Mouse (Mus musculus) CH12.LX (cell line): ENCODE results near the gene Proser3. TPM values are rescaled to one million over a fixed set of nuclear protein-coding genes. Genes with fewer than 3 reads are reported as not detected.

ENCODE experiments used
- DNase-seq: peaks from one replicate; pipeline ENCODE4 v3.0.0-alpha.2; 2013; ENCODE audit errors: extremely low read depth
- H3K27ac ChIP-seq: 2 replicates; pipeline ENCODE4 v1.5.1; 2012; ENCODE audit warnings: low read depth, mild to moderate bottlenecking, control low read depth, moderate library complexity; ENCODE audit not compliant: insufficient read depth
- H3K27me3 ChIP-seq: replicated peaks from 2 replicates; pipeline ENCODE3; 2012; ENCODE audit warnings: inconsistent platforms
- H3K36me3 ChIP-seq, 2 experiments: replicated peaks in 1 of 2; 2 replicates each; pipeline versions ENCODE3 to v1.6.1; 2012; ENCODE audit warnings: inconsistent platforms in 1 of 2, low read length in 1 of 2, mild to moderate bottlenecking in 1 of 2, mixed read lengths in 1 of 2, moderate library complexity in 1 of 2; ENCODE audit not compliant: control insufficient read depth in 1 of 2, insufficient read depth in 1 of 2
- H3K4me1 ChIP-seq, 2 experiments: 2 replicates each; pipeline ENCODE4 v1.6.1; 2012; ENCODE audit warnings: inconsistent platforms in 1 of 2, moderate library complexity in 1 of 2; ENCODE audit not compliant: insufficient read depth in 2 of 2, control insufficient read depth in 1 of 2
- H3K4me2 ChIP-seq: 2 replicates; pipeline ENCODE4 v1.6.1; 2012; ENCODE audit warnings: low read depth, mild to moderate bottlenecking, control low read depth; ENCODE audit not compliant: poor library complexity, insufficient read depth, severe bottlenecking
- H3K4me3 ChIP-seq, 3 experiments: fragments of 150-350 bp in 1 of 3; sonication (generic) in 1 of 3; replicated peaks in 1 of 3; 2 replicates each; pipeline versions ENCODE3 to v1.5.1; 2011 to 2012; ENCODE audit warnings: low read depth in 2 of 3, low read length in 2 of 3, mild to moderate bottlenecking in 2 of 3, moderate library complexity in 2 of 3, control low read depth in 1 of 3, improper control_type of control experiment in 1 of 3, inconsistent platforms in 1 of 3, mixed read lengths in 1 of 3; ENCODE audit not compliant: poor library complexity in 1 of 3
- H3K79me2 ChIP-seq: replicated peaks from 2 replicates; pipeline ENCODE4 v1.6.1; 2012; ENCODE audit warnings: mild to moderate bottlenecking, moderate library complexity; ENCODE audit not compliant: control insufficient read depth, poor library complexity, insufficient read depth, severe bottlenecking; ENCODE audit errors: extremely low read depth
- H3K9ac ChIP-seq: 2 replicates; pipeline ENCODE4 v1.6.1; 2012; ENCODE audit warnings: low read depth, mild to moderate bottlenecking, control low read depth, moderate library complexity; ENCODE audit not compliant: insufficient read depth
- H3K9me3 ChIP-seq: replicated peaks from 2 replicates; pipeline ENCODE3; 2012; ENCODE audit warnings: low read length, inconsistent platforms, mixed read lengths
- CTCF ChIP-seq, 2 experiments: IDR thresholded peaks in 1 of 2; conservative IDR thresholded peaks in 1 of 2; 2 replicates each; pipeline ENCODE4 v1.5.1; 2011 to 2012; ENCODE audit warnings: low read depth in 2 of 2, low read length in 2 of 2, improper control_type of control experiment in 1 of 2, inconsistent platforms in 1 of 2, mild to moderate bottlenecking in 1 of 2, moderate library complexity in 1 of 2
- EP300 ChIP-seq: IDR thresholded peaks from 2 replicates; pipeline ENCODE4 v1.6.1; 2011; ENCODE audit warnings: low read length, improper control_type of control experiment
- HCFC1 ChIP-seq: IDR thresholded peaks from 2 replicates; pipeline ENCODE4 v1.6.1; 2012; ENCODE audit warnings: low read depth, mild to moderate bottlenecking, inconsistent platforms, low read length, improper control_type of control experiment
- MXI1 ChIP-seq: IDR thresholded peaks from 2 replicates; pipeline ENCODE4 v1.6.1; 2011; ENCODE audit warnings: mild to moderate bottlenecking, low read depth, low read length, improper control_type of control experiment
- POLR2AphosphoS2 ChIP-seq: IDR thresholded peaks from 2 replicates; pipeline ENCODE4 v1.6.1; 2011; ENCODE audit warnings: low read depth, low read length, improper control_type of control experiment
- SIN3A ChIP-seq: IDR thresholded peaks from 2 replicates; pipeline ENCODE4 v1.6.1; 2012; ENCODE audit warnings: low read length, improper control_type of control experiment, inconsistent platforms
- UBTF ChIP-seq: IDR thresholded peaks from 2 replicates; pipeline ENCODE4 v1.6.1; 2012; ENCODE audit warnings: low read depth, mild to moderate bottlenecking, inconsistent platforms, low read length, improper control_type of control experiment, moderate library complexity
- dilution Hi-C: fragments of 300-500 bp; cut with MboI; formaldehyde crosslinking; loops from 2 replicates; pipeline ENCODE4 v1.14.3; 2020; ENCODE audit warnings: low sequenced_read_pairs; ENCODE audit not compliant: extremely low pct_unique_long_range_greater_than_20kb, extremely low pct_ligation_motif_present
- in situ Hi-C: fragments of 300-500 bp; cut with MboI; formaldehyde crosslinking; loops from 3 replicates; pipeline ENCODE4 v1.14.3; 2019; ENCODE audit warnings: low sequenced_read_pairs, low pct_ligation_motif_present, low pct_unique_long_range_greater_than_20kb, mixed read lengths
- polyA plus RNA-seq: library from polyadenylated mRNA; unstranded; fragments of >175 nt; gene quantifications from 2 replicates; pipeline ENCODE4 v1.2.1, GENCODE M21; 2012; ENCODE audit warnings: low read depth; ENCODE audit not compliant: insufficient read length
- total RNA-seq, 2 experiments: library from RNA; depleted of rRNA; stranded (reverse); fragments of 300-350 nt in 1 of 2; fragments of >200 nt in 1 of 2; gene quantifications; 2 replicates each; pipeline ENCODE4 v1.2.3; 2012 to 2014

Gene Proser3
- total and polyA plus RNA-seq, 3 experiments, result 2.0 to 6.0 (median 5.9) TPM

DNA sequence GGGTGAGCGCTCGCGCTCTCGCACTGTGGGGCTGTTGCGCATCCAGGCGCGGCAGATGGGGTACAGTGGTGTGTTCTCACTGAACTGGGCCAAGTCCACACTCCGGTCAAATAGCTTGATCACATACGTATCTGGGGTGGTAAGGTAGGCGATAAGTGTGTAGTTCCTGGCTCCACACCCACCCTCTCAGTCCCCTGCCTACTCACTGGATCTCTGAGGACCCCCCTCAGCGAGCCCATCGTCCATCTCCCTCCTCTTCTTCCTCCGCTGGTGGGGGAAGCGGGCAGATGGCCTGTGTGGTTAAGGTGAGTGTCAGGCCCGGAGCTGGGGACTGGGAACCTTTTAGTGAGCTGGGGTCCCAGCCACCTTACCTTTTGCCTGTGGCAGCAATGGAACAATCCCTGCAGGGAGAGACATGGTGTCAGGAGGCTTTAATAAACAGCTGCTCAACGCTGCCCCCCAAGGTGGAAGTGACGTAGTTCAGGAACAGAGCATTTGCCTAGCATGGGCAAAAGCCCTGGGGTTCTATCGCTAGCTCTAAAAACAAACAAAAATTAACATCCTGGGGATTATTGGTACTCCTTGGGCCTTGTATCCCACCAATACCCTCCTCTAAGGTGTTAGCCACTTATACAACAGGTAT, 4.9 kb upstream of the Proser3 start:
- Histone ChIP-seq H3K4me1 (peaks cover 5 to 39% of the 10 kb centered on the region in 2 experiments; a peak in 3 of 4 replicates), H3K4me2 (no peak overlapping the region), H3K27ac (no peak overlapping the region), H3K79me2 (peaks cover 19% of the 10 kb centered on the region), H3K9ac (no peak overlapping the region), H3K9me3 (no peaks in the 10 kb centered on the region), H3K36me3 (peaks cover 32 to 48% of the 10 kb centered on the region in 2 experiments), H3K4me3 (no peak overlapping the region), H3K27me3 (no peaks in the 10 kb centered on the region)
- dilution Hi-C loops, result no loop called here
- peak in 1 of 2 experiments; percentile 46; a peak in 2 of 4 replicates for TF ChIP-seq CTCF (conservative IDR thresholded peaks at IDR 0.05 in 1 of 2, IDR thresholded peaks at IDR 0.05 in 1 of 2; ENCODE audit: low read depth in 2 of 2, low read length in 2 of 2)
- TF ChIP-seq UBTF, result no peak
- in situ Hi-C loops, result loop anchor here (5.0 kb wide), 1 partner anchor 50 kb away; no protein-coding TSS in a partner anchor
- no peak for DNase-seq

DNA sequence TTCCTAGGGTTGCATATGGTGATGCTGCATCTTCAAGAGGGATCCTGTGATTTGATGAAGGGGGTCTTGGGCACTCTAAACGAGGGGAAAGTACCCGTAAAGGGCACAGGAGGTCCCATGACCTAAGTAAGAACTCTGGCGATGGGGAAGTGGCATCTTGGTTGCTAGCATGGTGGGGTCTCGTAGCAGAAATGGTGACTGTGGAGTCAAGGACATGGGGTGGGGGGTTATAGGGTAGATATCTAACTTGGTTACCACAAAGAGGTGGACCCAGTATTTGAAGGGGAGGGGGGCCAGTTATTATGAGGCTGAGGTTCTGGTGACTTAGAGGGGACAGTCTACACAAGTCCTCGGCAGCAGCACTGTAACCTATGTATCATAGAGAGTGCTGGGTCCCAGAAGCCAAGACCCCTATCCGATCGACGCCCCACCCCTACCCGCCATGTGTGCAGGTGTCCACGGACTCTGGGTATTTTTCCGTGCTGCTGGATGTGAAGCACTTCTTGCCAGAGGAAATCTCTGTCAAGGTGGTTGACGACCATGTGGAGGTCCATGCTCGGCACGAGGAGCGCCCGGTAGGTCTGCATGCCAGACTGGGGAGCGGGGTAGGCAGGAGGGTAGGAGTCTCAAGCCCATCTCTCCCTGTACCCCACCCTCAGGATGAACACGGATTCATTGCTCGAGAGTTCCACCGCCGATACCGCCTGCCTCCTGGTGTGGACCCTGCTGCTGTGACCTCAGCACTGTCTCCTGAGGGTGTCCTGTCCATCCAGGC, 1.9 kb upstream of the Proser3 start:
- H3K79me2 ChIP-seq, result peaks cover 10% of the 10 kb centered on the region
- TF ChIP-seq EP300 (no peak), POLR2AphosphoS2 (peak; percentile 41; the same call in 1 of the 2 replicates)
- DNase-seq, result no peak
- peaks cover 5 to 37% of the 10 kb centered on the region in 2 experiments; a peak in 3 of 4 replicates for H3K4me1 ChIP-seq
- H3K4me3 ChIP-seq, result peak overlapping the region in 1 of 3 experiments; percentile 71
- in situ Hi-C loops (no loop called here), dilution Hi-C loops (no loop called here)
- peaks cover 32 to 51% of the 10 kb centered on the region in 2 experiments for H3K36me3 ChIP-seq
- H3K27me3 ChIP-seq, result no peaks in the 10 kb centered on the region
- 0 out of 2 replicates have a peak overlapping the region, but pooled peaks have one; percentile 82 for H3K4me2 ChIP-seq
- H3K9ac ChIP-seq, result peak overlapping the region; percentile 83; the same call in 1 of the 2 replicates
- no peak overlapping the region for H3K27ac ChIP-seq
- H3K9me3 ChIP-seq, result no peaks in the 10 kb centered on the region

DNA sequence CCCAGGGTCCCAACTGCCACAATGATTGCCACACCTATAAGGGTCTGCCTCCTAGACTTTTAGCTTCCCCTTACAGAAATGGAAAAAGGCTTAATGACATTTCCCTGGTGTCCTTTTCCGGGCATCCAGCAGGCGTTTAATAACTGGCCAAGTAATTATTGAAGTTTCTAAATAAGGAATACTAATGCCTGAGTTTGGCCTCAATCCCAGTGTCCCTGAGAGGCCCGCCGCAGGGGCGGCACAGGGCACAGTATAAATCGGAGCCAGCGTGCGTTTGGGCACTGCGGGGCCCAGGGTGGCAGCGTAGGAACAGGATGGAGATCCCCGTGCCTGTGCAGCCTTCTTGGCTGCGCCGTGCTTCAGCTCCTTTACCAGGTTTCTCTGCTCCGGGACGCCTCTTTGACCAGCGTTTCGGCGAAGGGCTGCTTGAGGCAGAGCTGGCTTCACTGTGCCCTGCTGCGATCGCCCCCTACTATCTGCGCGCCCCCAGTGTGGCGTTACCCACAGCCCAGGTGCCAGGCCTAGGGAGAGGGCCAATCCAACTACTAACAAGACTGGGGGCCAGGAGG, 1.0 kb upstream of the Proser3 start:
- Histone ChIP-seq H3K36me3 (peaks cover 32 to 55% of the 10 kb centered on the region in 2 experiments), H3K9ac (peak overlapping the region; percentile 83), H3K4me3 (peak overlapping the region; percentile 54 to 71 (median 70)), H3K79me2 (peaks cover 1% of the 10 kb centered on the region), H3K9me3 (no peaks in the 10 kb centered on the region), H3K27ac (peak overlapping the region; percentile 48), H3K4me1 (peaks cover 5 to 29% of the 10 kb centered on the region in 2 experiments; a peak in 3 of 4 replicates), H3K4me2 (peak overlapping the region; percentile 82)
- in situ Hi-C loops, result no loop called here
- dilution Hi-C loops, result no loop called here
- no peak for DNase-seq
- TF ChIP-seq SIN3A (peak; percentile 3; the same call in 1 of the 2 replicates), HCFC1 (no peak), MXI1 (0 out of 2 replicates have a peak, but pooled peaks have one; percentile 60)
- TF ChIP-seq, all 38 proteins: peak for 2
- no peaks in the 10 kb centered on the region for H3K27me3 ChIP-seq
